Comparison of ENCODE assay signal across 22 mouse cellular contexts in the genomic region with DNA sequence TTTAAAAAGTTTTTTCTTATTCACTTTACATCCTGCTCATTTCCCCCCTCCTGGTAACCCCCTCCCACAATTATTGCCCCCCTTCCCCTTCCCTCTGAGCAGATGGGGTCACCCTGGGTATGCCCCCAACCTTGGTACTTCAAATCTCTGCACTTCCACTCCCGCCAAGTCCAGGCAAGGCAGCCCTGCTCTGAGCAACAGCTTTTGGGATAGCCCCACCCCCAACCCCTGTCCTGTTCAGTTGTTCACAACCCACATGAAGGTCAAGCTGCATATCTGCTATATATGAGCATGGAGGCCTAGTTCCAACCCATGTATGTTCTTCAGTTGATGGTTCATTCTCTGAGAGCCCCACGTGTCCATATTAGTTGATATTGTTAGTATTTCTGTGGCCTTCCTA. TPM values are rescaled to one million over a fixed set of nuclear protein-coding genes. Genes with fewer than 3 reads are reported as not detected.
DNase-seq lines count a peak whose midpoint lies in the region; ATAC-seq and TF ChIP-seq lines count a peak whose summit lies in the region.
"Had no signal": no experiment of that assay in that cellular context is flagged by ENCODE, and none has a peak within 500 bp of the region (broad histone marks: within the 10 kb centered on the region; RNA-seq: fewer than 3 reads in every experiment).

No protein-coding gene starts in this region.

- H3K4me3 ChIP-seq in heart, embryonic 14.5 days (ENCODE audit: control insufficient read depth in 1 of 2, insufficient read depth in 1 of 2, low read depth in 1 of 2, low read length in 2 of 2): no peak overlapping the region
- H3K4me3 ChIP-seq in C2C12 (ENCODE audit: insufficient read depth, poor library complexity, severe bottlenecking): peak overlapping the region; percentile 14
- H3K4me3 ChIP-seq in left cerebral cortex, adult 2 months: no peak overlapping the region
- H3K4me3 ChIP-seq: embryonic facial prominence, embryonic 10.5 days; embryonic facial prominence, embryonic 12.5 days; forebrain, embryonic 13.5 days; forebrain, embryonic 15.5 days had no signal

- H3K4me2 ChIP-seq in heart, embryonic 14.5 days (ENCODE audit: low read length): no peak overlapping the region
- H3K4me2 ChIP-seq: embryonic facial prominence, embryonic 12.5 days; forebrain, embryonic 13.5 days; forebrain, embryonic 15.5 days had no signal

- no peaks in the 10 kb centered on the region for H3K36me3 ChIP-seq in heart, embryonic 14.5 days (ENCODE audit: control insufficient read depth, insufficient read depth, low read length)
- no peaks in the 10 kb centered on the region for H3K36me3 ChIP-seq in C2C12 (ENCODE audit: control insufficient read depth, insufficient read depth)
- H3K36me3 ChIP-seq: embryonic facial prominence, embryonic 12.5 days had no signal

- no peak for TF ChIP-seq CTCF in C2C12 (IDR thresholded peaks at IDR 0.05; ENCODE audit: control insufficient read depth, insufficient read depth, insufficient read length)
- no peak for TF ChIP-seq CTCF in left cerebral cortex, adult 2 months (IDR thresholded peaks at IDR 0.05)

- H3K79me3 ChIP-seq in C2C12 (ENCODE audit: low read depth): peaks cover 10% of the 10 kb centered on the region

- peaks cover 0 to 12% of the 10 kb centered on the region in 2 experiments; a peak in 1 of 4 replicates for H3K4me1 ChIP-seq in heart, embryonic 14.5 days (ENCODE audit: control insufficient read depth in 2 of 2, insufficient read depth in 2 of 2, low read length in 2 of 2)

- H3ac ChIP-seq in C2C12 (ENCODE audit: control insufficient read depth, insufficient read length, low read depth): no peak overlapping the region

- peak; percentile 81 for DNase-seq in heart, adult 11 months
- no peak for DNase-seq in heart, adult 8-10 months (ENCODE audit: low spot score)
- DNase-seq in heart, adult 9 months (ENCODE audit: low spot score in 2 of 2): no peak
- DNase-seq in left cerebral cortex, adult 2 months (ENCODE audit: extremely low spot score in 1 of 2, low spot score in 2 of 2): no peak
- DNase-seq: adrenal gland, adult 8-10 months; adrenal gland, postnatal 14 days; adrenal gland, postnatal 36 days; B cell, adult 2 months; cerebellum, adult 11-12 months; cerebellum, adult 2 months; cerebellum, adult 9-10 months; cerebellum, postnatal 10 days; cerebellum, postnatal 25 days; forebrain, postnatal 0 days had no signal

- peak; percentile 24; the same call in 1 of the 2 replicates for ATAC-seq in heart, embryonic 14.5 days (ENCODE audit: insufficient number of reproducible peaks, insufficient read depth, low FRiP score, low read depth)
- ATAC-seq: activated CD4-positive, CD25-positive, alpha-beta regulatory T cell, adult 4 months; forebrain, embryonic 13.5 days; forebrain, embryonic 15.5 days; forebrain, postnatal 0 days; Patski had no signal

- peaks cover 34% of the 10 kb centered on the region for H3K79me2 ChIP-seq in C2C12 (ENCODE audit: control insufficient read depth, insufficient read depth)

- H3K9me3 ChIP-seq in heart, embryonic 14.5 days (ENCODE audit: control insufficient read depth, low read length): no peaks in the 10 kb centered on the region
- H3K9me3 ChIP-seq: embryonic facial prominence, embryonic 10.5 days; embryonic facial prominence, embryonic 12.5 days; forebrain, embryonic 13.5 days; forebrain, embryonic 15.5 days had no signal

- intact Hi-C loops in left cerebral cortex, adult 2 months (cut with DNase I): no loop called here

- no peak overlapping the region for H3K9ac ChIP-seq in heart, embryonic 14.5 days (ENCODE audit: low read length)
- H3K9ac ChIP-seq: embryonic facial prominence, embryonic 12.5 days; forebrain, embryonic 13.5 days; forebrain, embryonic 15.5 days; forebrain, postnatal 0 days had no signal

- WGBS in heart, embryonic 14.5 days: 73% methylated on average over 2 of the region's 2 CpGs

- no peaks in the 10 kb centered on the region for H3K27me3 ChIP-seq in heart, embryonic 14.5 days (ENCODE audit: control insufficient read depth, insufficient read depth, low read length)
- no peaks in the 10 kb centered on the region for H3K27me3 ChIP-seq in C2C12 (ENCODE audit: control insufficient read depth, insufficient read depth, insufficient read length)
- H3K27me3 ChIP-seq: embryonic facial prominence, embryonic 12.5 days; forebrain, embryonic 13.5 days; forebrain, embryonic 15.5 days; Patski had no signal

- H3K27ac ChIP-seq in heart, embryonic 14.5 days (replicated peaks in 1 of 2; ENCODE audit: control insufficient read depth in 1 of 2, insufficient read depth in 1 of 2, low read depth in 2 of 2, low read length in 2 of 2): no peak overlapping the region
- H3K27ac ChIP-seq in left cerebral cortex, adult 2 months: no peak overlapping the region
- H3K27ac ChIP-seq: embryonic facial prominence, embryonic 10.5 days; embryonic facial prominence, embryonic 12.5 days; forebrain, embryonic 13.5 days; forebrain, embryonic 15.5 days had no signal

TF ChIP-seq in C2C12, 6 proteins besides CTCF, POLR2A, EP300 and RAD21:
- TF ChIP-seq MAX (IDR thresholded peaks at IDR 0.05) (no peak), USF1 (IDR thresholded peaks at IDR 0.05; ENCODE audit: low read depth) (no peak), MYOG (IDR thresholded peaks at IDR 0.05; ENCODE audit: control insufficient read depth, extremely low read depth, insufficient read length) (no peak), FOSL1 (IDR thresholded peaks at IDR 0.05; ENCODE audit: insufficient read depth, low read length, poor library complexity, severe bottlenecking) (no peak), CEBPB (IDR thresholded peaks at IDR 0.05; ENCODE audit: low read depth) (no peak), MYOD1 (IDR thresholded peaks at IDR 0.05; ENCODE audit: control insufficient read depth, insufficient read length, low read depth) (no peak)

RNA-seq across cellular contexts. Expression of a gene that starts 2.6 kb away (rescaled TPM):
- 10 to 100 TPM in 3 of 4 experiments, 1 to 10 TPM in 1; 8.1 to 12.7 (median 11.4) TPM for total RNA-seq in heart, adult 8-10 months (2022)
- 3.9 and 4.4 TPM in 2 replicates for polyA plus RNA-seq in heart, embryonic 14.5 days (2014; fragmentation: Nextera tagmentation; extraction: Ambion mirVana)
- 0.55 TPM for polyA plus RNA-seq in C2C12 (2012; fragmentation: generic; extraction: Trizol)
- 10 to 100 TPM; 18.2 to 21.5 TPM for total RNA-seq in left cerebral cortex, adult 2 months (2021)

RNA-seq across cellular contexts. Expression of a gene that starts 17.8 kb away (rescaled TPM):
- 1 to 10 TPM; 6.0 to 9.4 (median 7.2) TPM for total RNA-seq in heart, adult 8-10 months (2022)
- 18.9 and 23.0 TPM in 2 replicates for polyA plus RNA-seq in heart, embryonic 14.5 days (2014; fragmentation: Nextera tagmentation; extraction: Ambion mirVana)
- 13.5 TPM for polyA plus RNA-seq in C2C12 (2012; fragmentation: generic; extraction: Trizol)
- 10 to 100 TPM; 18.6 to 20.3 TPM for total RNA-seq in left cerebral cortex, adult 2 months (2021)

RNA-seq across cellular contexts. Expression of a gene that starts 18.0 kb away (rescaled TPM):
- 10 to 100 TPM; 17.8 to 23.1 (median 20.2) TPM for total RNA-seq in heart, adult 8-10 months (2022)
- polyA plus RNA-seq in heart, embryonic 14.5 days (2014; fragmentation: Nextera tagmentation; extraction: Ambion mirVana): 8.8 and 9.2 TPM in 2 replicates
- polyA plus RNA-seq in C2C12 (2012; fragmentation: generic; extraction: Trizol): 4.6 TPM
- 10 to 100 TPM in 1 of 2 experiments, 1 to 10 TPM in 1; 9.9 to 11.8 TPM for total RNA-seq in left cerebral cortex, adult 2 months (2021)

RNA-seq across cellular contexts. Expression of a gene that starts 41.2 kb away (rescaled TPM):
- total RNA-seq in heart, adult 8-10 months (2022): 1 to 10 TPM; 2.0 to 2.7 (median 2.4) TPM
- 10.2 and 10.3 TPM in 2 replicates for polyA plus RNA-seq in heart, embryonic 14.5 days (2014; fragmentation: Nextera tagmentation; extraction: Ambion mirVana)
- polyA plus RNA-seq in C2C12 (2012; fragmentation: generic; extraction: Trizol): 0.07 TPM
- total RNA-seq in left cerebral cortex, adult 2 months (2021): 1 to 10 TPM; 1.6 to 2.1 TPM

RNA-seq across cellular contexts. Expression of a gene that starts 53.7 kb away (rescaled TPM):
- total RNA-seq in heart, adult 8-10 months (2022): 100 to 1,000 TPM; 664 to 803 (median 747) TPM
- polyA plus RNA-seq in heart, embryonic 14.5 days (2014; fragmentation: Nextera tagmentation; extraction: Ambion mirVana): 107 and 117 TPM in 2 replicates
- 46.7 TPM for polyA plus RNA-seq in C2C12 (2012; fragmentation: generic; extraction: Trizol)
- 100 to 1,000 TPM; 181 to 199 TPM for total RNA-seq in left cerebral cortex, adult 2 months (2021)
